Mouse (Mus musculus) limb, embryonic 10.5 days (tissue): ENCODE results near the gene Aatk. TPM values are rescaled to one million over a fixed set of nuclear protein-coding genes. Genes with fewer than 3 reads are reported as not detected.

Experiments used
- DNase-seq: peaks from one replicate; pipeline ENCODE4 v3.0.0-alpha.2; 2017; ENCODE audit warnings: low spot score
- H3K27ac ChIP-seq: fragments of 300-500 bp; sonication (generic); 2 replicates; pipeline ENCODE4 v1.5.1; 2016; ENCODE audit warnings: mild to moderate bottlenecking
- H3K27me3 ChIP-seq: fragments of 300-500 bp; sonication (generic); 2 replicates; pipeline ENCODE4 v1.6.1; 2016; ENCODE audit warnings: low read depth, mild to moderate bottlenecking; ENCODE audit not compliant: poor library complexity, severe bottlenecking
- H3K36me3 ChIP-seq: fragments of 300-500 bp; sonication (generic); 2 replicates; pipeline ENCODE4 v1.6.1; 2016; ENCODE audit warnings: mild to moderate bottlenecking, moderate library complexity
- H3K4me1 ChIP-seq: fragments of 300-500 bp; sonication (generic); 2 replicates; pipeline ENCODE4 v1.6.1; 2016
- H3K4me3 ChIP-seq: fragments of 300-500 bp; sonication (generic); 2 replicates; pipeline ENCODE4 v1.5.1; 2016; ENCODE audit warnings: mild to moderate bottlenecking, moderate library complexity
- H3K9me3 ChIP-seq: fragments of 300-500 bp; sonication (generic); replicated peaks from 2 replicates; pipeline ENCODE4 v1.6.1; 2016; ENCODE audit warnings: mild to moderate bottlenecking
- WGBS: fragments of 180-500 bp; shearing (Covaris S2); methylation state at CpG from one replicate; pipeline ENCODE4 v1.1.7; 2016; 5-methylcytosine and 5-hydroxymethylcytosine counted together
- polyA plus RNA-seq: library from polyadenylated mRNA; unstranded; fragments of >200 nt; fragmentation: Nextera tagmentation; extraction: Ambion mirVana; gene quantifications from 2 replicates; pipeline ENCODE4 v1.2.1, GENCODE M21; 2016

Gene Aatk
- polyA plus RNA-seq, 1 experiment from 2014 or later, result 1.7 TPM

GRCm38 (mm10) chr11:120011761-120012560, 35.0 kb downstream of the Aatk start:
- no peak for DNase-seq
- H3K4me1 ChIP-seq, result peaks cover 19% of the 10 kb centered on the region
- H3K27ac ChIP-seq, result no peak overlapping the region
- WGBS, result 37% methylated on average over 43 of the region's 43 CpGs
- peak overlapping the region; percentile 26 for H3K4me3 ChIP-seq
- no peaks in the 10 kb centered on the region for H3K36me3 ChIP-seq
- H3K9me3 ChIP-seq, result no peaks in the 10 kb centered on the region
- peaks cover 62% of the 10 kb centered on the region for H3K27me3 ChIP-seq

DNA sequence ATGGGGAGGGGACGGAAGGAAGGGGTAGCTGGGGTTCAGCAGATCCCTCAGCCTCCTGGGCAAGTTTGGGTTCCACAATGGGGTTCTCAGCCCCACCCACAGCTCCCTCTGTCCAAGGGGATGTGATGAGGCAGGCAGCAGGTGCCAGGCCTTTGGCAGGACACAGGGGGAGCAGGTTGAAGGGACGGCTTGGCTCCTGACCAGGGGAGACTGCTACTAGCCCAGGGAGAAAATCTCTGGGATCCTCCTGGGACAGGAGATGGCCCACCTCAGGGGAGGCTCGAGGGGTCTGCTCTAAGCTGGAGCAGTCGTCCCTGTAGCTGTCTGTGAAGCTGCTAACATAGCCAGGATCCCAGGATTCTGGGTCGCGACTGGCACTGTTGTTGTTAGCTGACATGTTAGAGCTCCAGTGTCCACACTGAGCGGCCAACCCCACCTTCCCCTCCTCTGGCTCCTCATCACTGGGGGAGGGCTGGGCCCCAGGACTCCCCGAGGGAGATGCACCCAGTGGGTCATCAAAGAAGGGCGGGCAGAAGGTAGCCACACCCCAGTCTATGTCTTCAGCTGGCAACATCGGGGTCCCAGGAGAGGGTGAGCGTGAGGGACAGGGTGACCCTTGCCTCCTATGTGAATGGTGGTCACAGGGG, 35.7 kb downstream of the Aatk start:
- H3K27me3 ChIP-seq, result peaks cover 61% of the 10 kb centered on the region
- no peak for DNase-seq
- H3K36me3 ChIP-seq, result no peaks in the 10 kb centered on the region
- no peak overlapping the region; the same call in 1 of the 2 replicates for H3K4me3 ChIP-seq
- no peaks in the 10 kb centered on the region for H3K9me3 ChIP-seq
- WGBS, result 67% methylated on average over 11 of the region's 11 CpGs
- no peak overlapping the region for H3K27ac ChIP-seq
- peaks cover 19% of the 10 kb centered on the region for H3K4me1 ChIP-seq

- 84% methylated on average over 20 of the region's 20 CpGs for WGBS
These were observed 37.0 kb downstream of the Aatk start for GRCm38 (mm10) chr11:120009937-120010336.

DNA sequence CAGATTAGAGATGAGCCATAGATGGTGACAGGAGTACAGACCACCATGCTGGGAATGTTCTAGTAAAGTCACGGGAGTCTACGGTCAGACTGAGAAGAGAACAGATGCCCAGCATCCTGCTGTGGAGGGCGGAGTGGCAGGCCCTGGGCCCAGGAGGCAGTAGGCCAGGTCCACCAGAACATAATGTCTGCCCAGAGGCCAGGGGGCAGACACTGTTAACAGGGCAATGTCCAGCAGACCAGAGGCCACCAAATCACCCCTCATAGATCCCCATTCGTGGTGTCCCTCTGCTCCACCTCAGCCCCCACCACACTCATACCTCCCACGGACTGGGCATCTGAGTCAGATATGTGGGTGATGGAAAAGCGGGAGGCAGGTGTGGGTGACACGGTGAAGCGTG, 38.0 kb downstream of the Aatk start:
- H3K27me3 ChIP-seq, result peaks cover 38% of the 10 kb centered on the region
- WGBS, result 92% methylated on average over 8 of the region's 8 CpGs
- no peak for DNase-seq
- H3K4me1 ChIP-seq, result peaks cover 19% of the 10 kb centered on the region
- H3K4me3 ChIP-seq, result no peak overlapping the region
- H3K9me3 ChIP-seq, result no peaks in the 10 kb centered on the region
- H3K27ac ChIP-seq, result no peak overlapping the region
- H3K36me3 ChIP-seq, result no peaks in the 10 kb centered on the region

More at GRCm38 (mm10) chr11:120009937-120010336, 37.0 kb downstream of the Aatk start:
- Histone ChIP-seq H3K36me3 (no peaks in the 10 kb centered on the region), H3K27ac (0 out of 2 replicates have a peak overlapping the region, but pooled peaks have one; percentile 10), H3K4me3 (no peak overlapping the region), H3K27me3 (peaks cover 48% of the 10 kb centered on the region), H3K9me3 (no peaks in the 10 kb centered on the region), H3K4me1 (peaks cover 19% of the 10 kb centered on the region)
- DNase-seq, result no peak

- 94% methylated on average over 1 of the region's 1 CpGs for WGBS
- Histone ChIP-seq H3K36me3 (no peaks in the 10 kb centered on the region), H3K27me3 (peaks cover 37% of the 10 kb centered on the region)
These were observed 38.5 kb downstream of the Aatk start for GRCm38 (mm10) chr11:120008501-120008900.

GRCm38 (mm10) chr11:120007496-120008080, 39.4 kb downstream of the Aatk start:
- Histone ChIP-seq H3K27ac (no peak overlapping the region), H3K9me3 (no peaks in the 10 kb centered on the region), H3K27me3 (peaks cover 34% of the 10 kb centered on the region), H3K4me3 (no peak overlapping the region), H3K36me3 (peaks cover 5% of the 10 kb centered on the region; the same call in 1 of the 2 replicates), H3K4me1 (peaks cover 12% of the 10 kb centered on the region)
- WGBS, result 83% methylated on average over 4 of the region's 4 CpGs
- DNase-seq, result no peak

More at GRCm38 (mm10) chr11:120008501-120008900, 38.5 kb downstream of the Aatk start:
- Histone ChIP-seq H3K4me1 (peaks cover 18% of the 10 kb centered on the region), H3K27ac (no peak overlapping the region), H3K9me3 (no peaks in the 10 kb centered on the region), H3K4me3 (no peak overlapping the region)
- no peak for DNase-seq

DNA sequence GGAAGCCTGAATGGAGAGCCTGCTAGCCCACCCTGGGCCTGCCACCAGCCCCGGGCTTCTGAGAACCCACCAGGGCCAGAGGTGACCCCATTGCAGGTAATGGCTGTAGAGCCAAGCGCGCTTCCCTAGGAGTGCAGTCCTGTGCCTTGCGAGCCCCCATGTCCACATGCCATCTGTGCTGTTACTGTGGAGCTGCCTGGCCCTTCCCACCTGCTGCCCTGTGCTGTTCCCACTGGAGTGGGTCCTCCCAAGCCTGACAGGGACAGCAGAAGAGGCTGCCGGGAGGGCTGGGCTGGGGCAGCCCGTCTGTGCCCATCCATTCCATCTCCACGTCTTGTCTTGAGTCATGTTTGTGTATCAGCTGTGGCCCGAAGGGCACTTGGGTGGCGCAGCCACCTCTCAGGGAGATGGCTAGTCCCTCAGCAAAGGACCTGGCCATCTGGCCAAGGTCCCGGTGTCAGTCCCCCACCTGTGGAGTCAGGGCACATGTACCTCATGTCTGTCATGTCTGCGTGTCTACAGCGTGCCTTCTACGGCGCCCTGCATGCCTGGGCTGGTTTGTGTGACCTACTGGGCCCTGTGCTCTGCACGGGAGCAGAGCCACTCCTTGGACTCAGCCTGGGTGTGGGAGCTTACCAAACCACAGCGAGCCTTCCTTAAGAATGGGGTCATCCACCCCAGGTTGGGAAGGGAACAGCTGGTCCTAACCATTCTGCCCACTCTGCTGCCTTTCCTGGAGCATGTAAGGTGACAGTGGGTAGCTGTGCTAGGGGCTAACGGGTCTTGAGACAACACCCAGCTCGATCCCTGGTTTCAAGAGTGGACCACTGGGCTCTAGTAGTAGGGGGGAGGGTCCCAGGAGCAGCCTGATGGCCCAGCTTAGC, 41.3 kb downstream of the Aatk start:
- H3K4me1 ChIP-seq, result no peaks in the 10 kb centered on the region
- WGBS, result 89% methylated on average over 18 of the region's 18 CpGs
- H3K27me3 ChIP-seq, result peaks cover 14% of the 10 kb centered on the region
- no peak overlapping the region for H3K27ac ChIP-seq
- H3K4me3 ChIP-seq, result no peak overlapping the region
- DNase-seq, result no peak
- H3K36me3 ChIP-seq, result peaks cover 11% of the 10 kb centered on the region; the same call in 1 of the 2 replicates
- H3K9me3 ChIP-seq, result no peaks in the 10 kb centered on the region

- WGBS, result 92% methylated on average over 7 of the region's 7 CpGs
- no peaks in the 10 kb centered on the region for H3K27me3 ChIP-seq
- H3K4me1 ChIP-seq, result no peaks in the 10 kb centered on the region
- no peaks in the 10 kb centered on the region for H3K9me3 ChIP-seq
- no peak overlapping the region for H3K27ac ChIP-seq
- H3K4me3 ChIP-seq, result no peak overlapping the region
- H3K36me3 ChIP-seq, result peaks cover 18% of the 10 kb centered on the region
- DNase-seq, result no peak
These were observed 44.2 kb downstream of the Aatk start for GRCm38 (mm10) chr11:120002634-120003220.

- H3K27ac ChIP-seq, result no peak overlapping the region
- H3K4me3 ChIP-seq, result no peak overlapping the region
- 86% methylated on average over 5 of the region's 5 CpGs for WGBS
- H3K9me3 ChIP-seq, result no peaks in the 10 kb centered on the region
- DNase-seq, result no peak
- H3K4me1 ChIP-seq, result no peaks in the 10 kb centered on the region
- H3K27me3 ChIP-seq, result no peaks in the 10 kb centered on the region
- peaks cover 25% of the 10 kb centered on the region for H3K36me3 ChIP-seq
These were observed 44.9 kb downstream of the Aatk start for GRCm38 (mm10) chr11:120002041-120002440.

DNA sequence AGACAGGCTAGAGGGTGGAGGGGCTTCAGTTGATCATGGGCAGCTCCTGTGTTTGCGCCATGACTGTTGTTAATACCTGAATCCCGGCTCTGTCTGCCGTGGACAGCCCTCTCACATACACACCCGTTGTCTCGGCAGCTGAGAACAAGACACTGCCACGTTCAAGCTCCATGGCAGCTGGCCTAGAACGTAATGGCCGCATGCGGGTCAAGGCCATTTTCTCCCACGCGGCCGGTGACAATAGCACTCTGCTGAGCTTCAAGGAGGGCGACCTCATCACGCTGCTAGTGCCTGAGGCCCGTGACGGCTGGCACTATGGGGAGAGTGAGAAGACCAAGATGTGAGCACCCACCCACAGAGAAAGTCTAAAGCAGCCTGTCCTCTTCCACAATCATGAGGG, 49.6 kb downstream of the Aatk start:
- H3K36me3 ChIP-seq, result peaks cover 55% of the 10 kb centered on the region
- no peak overlapping the region for H3K27ac ChIP-seq
- 93% methylated on average over 16 of the region's 16 CpGs for WGBS
- H3K4me1 ChIP-seq, result no peaks in the 10 kb centered on the region
- no peak overlapping the region for H3K4me3 ChIP-seq
- no peaks in the 10 kb centered on the region for H3K27me3 ChIP-seq
- no peaks in the 10 kb centered on the region for H3K9me3 ChIP-seq
- no peak for DNase-seq

- DNase-seq, result peak; percentile 94
- no peaks in the 10 kb centered on the region for H3K27me3 ChIP-seq
- H3K4me1 ChIP-seq, result peaks cover 32% of the 10 kb centered on the region
- 15% methylated on average over 10 of the region's 10 CpGs for WGBS
- H3K27ac ChIP-seq, result peak overlapping the region; percentile 63
- H3K4me3 ChIP-seq, result peak overlapping the region; percentile 26; the same call in 1 of the 2 replicates
- peaks cover 28% of the 10 kb centered on the region for H3K36me3 ChIP-seq
- no peaks in the 10 kb centered on the region for H3K9me3 ChIP-seq
These were observed 55.7 kb downstream of the Aatk start for GRCm38 (mm10) chr11:119991338-119991678.
